Mouse (Mus musculus) liver, embryonic 16.5 days (tissue): ENCODE data around the gene Gpx7. TPM values are rescaled to one million over a fixed set of nuclear protein-coding genes. Genes with fewer than 3 reads are reported as not detected.

Experiments
- ATAC-seq: fragments of 200-750 bp; cut with Nextera tagmentation; 2 replicates; pipeline ENCODE4 v1.8.0; 2017; ENCODE audit warnings: low read depth, mild to moderate bottlenecking, moderate number of reproducible peaks, moderate library complexity
- H3K27ac ChIP-seq: fragments of 300-500 bp; sonication (generic); 2 replicates; pipeline ENCODE4 v1.5.1; 2014; ENCODE audit warnings: mild to moderate bottlenecking, low read length
- H3K27me3 ChIP-seq: fragments of 300-500 bp; sonication (generic); 2 replicates; pipeline ENCODE4 v1.6.1; 2014; ENCODE audit warnings: low read depth, low read length, mixed read lengths; ENCODE audit not compliant: control insufficient read depth, insufficient read depth
- H3K36me3 ChIP-seq: fragments of 300-500 bp; sonication (generic); 2 replicates; pipeline ENCODE4 v1.6.1; 2014; ENCODE audit warnings: mild to moderate bottlenecking; ENCODE audit not compliant: control insufficient read depth, insufficient read depth
- H3K4me1 ChIP-seq: fragments of 300-500 bp; sonication (generic); 2 replicates; pipeline ENCODE4 v1.6.1; 2014; ENCODE audit warnings: low read depth, low read length, mixed read lengths; ENCODE audit not compliant: control insufficient read depth
- H3K4me2 ChIP-seq: fragments of 300-500 bp; sonication (generic); 2 replicates; pipeline ENCODE4 v1.6.1; 2014; ENCODE audit warnings: low read depth, low read length, mixed read lengths
- H3K4me3 ChIP-seq: fragments of 300-500 bp; sonication (generic); 2 replicates; pipeline ENCODE4 v1.5.1; 2014; ENCODE audit warnings: low read depth, mild to moderate bottlenecking, low read length
- H3K9ac ChIP-seq: fragments of 300-500 bp; sonication (generic); 2 replicates; pipeline ENCODE4 v1.6.1; 2014; ENCODE audit warnings: low read depth, low read length
- H3K9me3 ChIP-seq: fragments of 300-500 bp; sonication (generic); replicated peaks from 2 replicates; pipeline ENCODE4 v1.6.1; 2016; ENCODE audit warnings: low read length; ENCODE audit not compliant: control insufficient read depth
- WGBS: fragments of 180-500 bp; shearing (Covaris S2); extraction: QIAGEN DNeasy Blood & Tissue Kit; methylation state at CpG from one replicate; pipeline ENCODE4 v1.1.7; 2014; ENCODE audit not compliant: insufficient replicate concordance; 5-methylcytosine and 5-hydroxymethylcytosine counted together
- polyA plus RNA-seq: library from polyadenylated mRNA; unstranded; fragments of >200 nt; fragmentation: Nextera tagmentation; extraction: Ambion mirVana; gene quantifications from 2 replicates; pipeline ENCODE4 v1.2.1, GENCODE M21; 2015

Gene Gpx7
- polyA plus RNA-seq, 1 experiment from 2014 or later: 9.5 TPM

DNA sequence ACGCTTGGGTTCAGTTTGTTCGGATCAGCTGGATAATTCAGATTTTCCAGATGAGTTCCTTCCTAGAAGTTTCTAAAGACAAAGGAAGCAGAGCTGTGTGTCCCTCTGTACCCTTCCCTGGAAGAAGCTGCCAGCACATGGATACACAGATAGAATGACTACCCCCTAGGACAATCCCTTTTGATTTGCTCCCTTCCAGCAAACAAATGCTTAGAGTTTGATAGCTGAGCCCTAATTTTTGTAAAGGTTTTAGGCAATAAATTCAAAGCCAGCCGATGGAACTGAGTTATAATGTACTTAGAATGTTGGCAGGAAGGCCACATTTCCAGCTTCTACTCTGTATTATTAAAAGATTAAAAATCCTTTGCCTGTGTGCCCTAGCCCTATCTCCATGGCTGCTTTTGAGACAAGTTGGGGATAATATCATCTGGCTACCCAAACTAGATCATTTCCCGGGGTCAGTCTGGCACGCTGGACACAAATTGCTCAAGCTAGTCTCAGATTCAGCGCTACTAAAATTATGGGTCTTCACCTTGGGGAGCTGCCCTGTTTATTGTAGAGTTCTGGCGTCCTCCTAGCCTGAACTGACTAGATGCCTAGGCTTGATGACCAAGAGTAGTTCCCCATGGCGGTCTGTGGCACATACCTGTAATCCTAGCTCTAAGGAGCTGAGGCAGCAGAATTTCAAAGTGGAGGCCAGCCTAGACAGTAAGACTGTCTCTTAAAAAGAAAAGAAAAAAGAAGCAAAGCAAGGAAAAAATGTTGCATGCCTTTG is 2.7 kb downstream of the Gpx7 start:
- Histone ChIP-seq H3K9me3 (no peaks in the 10 kb centered on the region), H3K4me1 (no peaks in the 10 kb centered on the region; the same call in 1 of the 2 replicates), H3K4me3 (no peak overlapping the region), H3K36me3 (no peaks in the 10 kb centered on the region), H3K27ac (no peak overlapping the region), H3K27me3 (peaks cover 13% of the 10 kb centered on the region), H3K9ac (no peak overlapping the region), H3K4me2 (no peak overlapping the region)
- 65% methylated on average over 8 of the region's 8 CpGs for WGBS
- no peak for ATAC-seq

DNA sequence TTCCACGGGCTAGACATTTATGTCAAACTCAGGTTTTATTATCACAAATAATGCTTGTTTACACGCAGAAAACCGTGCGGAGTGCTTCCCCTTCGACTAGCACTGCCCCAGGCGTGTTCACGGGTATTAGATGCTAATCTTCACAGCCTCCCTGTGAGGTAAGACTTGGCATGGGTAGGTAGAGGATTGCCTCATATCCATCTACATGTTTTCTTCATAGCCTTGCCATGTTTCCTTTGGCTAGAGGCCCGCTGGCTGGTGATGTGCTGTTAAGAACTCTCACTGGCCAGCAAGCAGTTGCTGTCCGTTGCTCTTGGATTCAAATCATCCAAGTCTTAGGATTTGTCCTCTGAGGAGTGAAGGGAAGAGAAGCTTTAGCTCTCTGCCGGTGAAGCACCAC is 6.4 kb downstream of the Gpx7 start:
- ATAC-seq: no peak
- Histone ChIP-seq H3K9ac (no peak overlapping the region), H3K4me1 (no peaks in the 10 kb centered on the region), H3K27ac (no peak overlapping the region), H3K4me2 (no peak overlapping the region), H3K4me3 (no peak overlapping the region), H3K36me3 (no peaks in the 10 kb centered on the region), H3K27me3 (no peaks in the 10 kb centered on the region), H3K9me3 (no peaks in the 10 kb centered on the region)
- 71% methylated on average over 10 of the region's 10 CpGs for WGBS

DNA sequence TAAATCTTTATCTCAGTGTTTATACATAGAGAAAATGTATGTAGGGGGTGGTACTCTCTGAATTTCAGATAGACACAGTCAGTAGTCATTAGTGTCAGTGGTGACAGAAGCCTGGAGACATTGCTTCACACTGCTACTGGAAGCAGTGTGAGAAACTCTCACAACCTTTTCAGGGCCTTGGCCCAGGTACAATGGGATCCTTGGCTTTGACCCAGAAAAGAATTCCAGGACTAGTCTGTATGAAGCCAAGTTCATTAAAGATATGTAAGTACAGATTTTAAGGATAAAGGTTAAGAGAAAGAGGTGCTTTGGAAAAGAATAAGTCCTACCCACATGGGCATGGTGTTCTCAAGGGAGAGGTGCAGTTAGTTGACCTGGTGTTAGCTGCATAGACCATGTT is 12.5 kb downstream of the Gpx7 start:
- Histone ChIP-seq H3K4me1 (no peaks in the 10 kb centered on the region), H3K4me3 (no peak overlapping the region), H3K4me2 (no peak overlapping the region), H3K36me3 (no peaks in the 10 kb centered on the region), H3K27me3 (no peaks in the 10 kb centered on the region), H3K9ac (no peak overlapping the region), H3K9me3 (no peaks in the 10 kb centered on the region), H3K27ac (no peak overlapping the region)
- ATAC-seq: no peak

DNA sequence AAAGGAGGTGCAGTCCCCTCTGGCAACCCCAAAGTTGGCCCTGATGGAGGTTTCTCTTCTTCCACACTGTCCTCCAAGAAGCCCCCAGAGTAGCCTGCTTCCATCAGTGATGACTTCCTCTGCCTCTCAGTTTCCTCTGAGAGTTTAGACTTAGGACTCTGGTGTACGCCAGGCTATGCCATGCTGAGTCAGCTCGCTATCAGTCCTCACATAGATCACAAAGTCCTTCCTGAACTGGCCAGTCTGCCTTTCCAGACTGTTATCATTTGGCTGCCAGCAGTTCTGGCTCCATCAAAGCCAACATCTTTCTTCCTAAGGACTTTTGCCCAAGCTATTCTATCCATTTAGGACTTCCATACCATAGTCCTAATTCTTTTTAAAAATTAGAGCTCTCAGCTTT is 14.2 kb downstream of the Gpx7 start:
- H3K27ac ChIP-seq: no peak overlapping the region
- no peaks in the 10 kb centered on the region; the same call in 1 of the 2 replicates for H3K4me1 ChIP-seq
- H3K27me3 ChIP-seq: no peaks in the 10 kb centered on the region
- H3K9me3 ChIP-seq: no peaks in the 10 kb centered on the region
- H3K4me2 ChIP-seq: no peak overlapping the region
- H3K36me3 ChIP-seq: no peaks in the 10 kb centered on the region
- ATAC-seq: no peak
- no peak overlapping the region for H3K4me3 ChIP-seq
- 20% methylated on average over 2 of the region's 2 CpGs for WGBS
- no peak overlapping the region for H3K9ac ChIP-seq

DNA sequence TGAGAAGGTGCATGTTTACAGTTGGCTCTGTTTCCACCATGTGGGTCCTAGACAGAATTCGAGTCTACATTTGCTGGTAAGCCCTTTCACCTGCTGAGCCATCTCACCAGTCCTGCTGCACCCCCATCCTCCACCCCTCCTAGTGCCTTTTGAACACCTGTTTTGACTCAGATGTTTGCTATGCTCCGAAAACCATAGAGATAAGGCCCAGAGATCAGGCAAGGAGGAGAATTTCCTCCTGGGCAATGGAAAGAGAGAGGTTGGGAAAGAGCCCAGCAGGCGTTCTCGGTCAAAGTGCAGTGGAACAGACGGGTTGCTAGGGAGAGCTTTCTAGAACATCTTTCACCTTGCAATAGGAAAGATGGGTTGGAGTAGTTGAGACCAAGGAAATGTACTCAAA is 15.6 kb downstream of the Gpx7 start:
- Histone ChIP-seq H3K4me2 (no peak overlapping the region), H3K9me3 (no peaks in the 10 kb centered on the region), H3K36me3 (no peaks in the 10 kb centered on the region), H3K4me1 (no peaks in the 10 kb centered on the region; the same call in 1 of the 2 replicates), H3K9ac (no peak overlapping the region), H3K27ac (no peak overlapping the region), H3K27me3 (no peaks in the 10 kb centered on the region), H3K4me3 (no peak overlapping the region)
- ATAC-seq: no peak
- WGBS: 57% methylated on average over 5 of the region's 5 CpGs

DNA sequence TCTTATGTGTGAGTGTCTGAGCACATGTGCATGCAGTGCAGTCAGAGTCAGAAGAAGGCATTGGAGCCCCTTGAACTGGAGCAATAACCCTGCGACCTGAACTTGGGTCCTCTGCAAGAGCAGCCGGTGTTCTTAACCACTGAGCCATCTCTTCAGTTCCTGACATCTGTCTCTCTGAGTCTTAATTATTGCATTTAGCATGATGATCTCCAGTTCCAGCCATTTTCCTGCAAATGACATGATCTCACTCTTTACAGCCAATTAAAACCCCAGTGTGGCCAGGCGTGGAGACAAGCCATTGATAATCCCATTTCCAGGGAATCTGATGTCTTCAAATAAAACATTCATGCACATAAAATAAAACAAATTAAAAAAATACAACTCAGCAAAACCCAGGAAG is 18.0 kb downstream of the Gpx7 start:
- H3K4me1 ChIP-seq: no peaks in the 10 kb centered on the region; the same call in 1 of the 2 replicates
- no peaks in the 10 kb centered on the region for H3K36me3 ChIP-seq
- no peaks in the 10 kb centered on the region for H3K9me3 ChIP-seq
- no peak overlapping the region for H3K4me2 ChIP-seq
- peaks cover 12% of the 10 kb centered on the region for H3K27me3 ChIP-seq
- ATAC-seq: no peak
- no peak overlapping the region for H3K4me3 ChIP-seq
- H3K9ac ChIP-seq: no peak overlapping the region
- WGBS: 54% methylated on average over 3 of the region's 3 CpGs
- H3K27ac ChIP-seq: no peak overlapping the region

DNA sequence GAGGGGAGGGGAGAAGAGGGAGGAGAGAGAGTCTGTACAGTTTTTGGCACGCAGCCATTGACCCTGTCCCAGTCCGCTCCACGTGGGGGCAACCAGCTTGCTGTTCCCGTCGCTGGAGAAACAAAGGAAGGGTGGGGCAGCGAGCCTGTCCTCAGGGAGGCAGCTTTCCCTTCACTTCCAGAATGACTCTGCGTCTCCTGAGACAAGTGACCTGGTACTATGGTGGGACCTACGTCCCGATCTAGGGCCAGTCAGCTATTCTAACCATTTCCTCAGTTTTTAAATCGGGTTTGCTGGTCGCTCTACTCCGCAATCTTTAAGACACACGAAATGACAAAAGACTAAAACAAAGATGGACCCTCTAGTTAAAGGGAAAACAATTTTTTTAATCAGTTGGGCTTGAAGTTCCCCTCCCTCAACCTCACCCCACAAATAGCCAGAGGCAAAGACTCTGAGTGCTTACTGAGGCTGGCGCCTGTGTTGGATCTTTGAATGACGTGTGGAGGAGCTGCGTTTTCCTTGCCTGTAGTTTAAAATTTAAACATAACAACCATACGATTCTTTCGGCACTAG is 19.0 kb downstream of the Gpx7 start:
- peaks cover 22% of the 10 kb centered on the region for H3K27me3 ChIP-seq
- peak; percentile 53; the same call in 1 of the 2 replicates for ATAC-seq
- WGBS: 5% methylated on average over 18 of the region's 18 CpGs
- H3K4me2 ChIP-seq: peak overlapping the region; percentile 56
- no peak overlapping the region for H3K27ac ChIP-seq
- H3K4me3 ChIP-seq: peak overlapping the region; percentile 45
- H3K36me3 ChIP-seq: no peaks in the 10 kb centered on the region
- no peaks in the 10 kb centered on the region; the same call in 1 of the 2 replicates for H3K4me1 ChIP-seq
- peak overlapping the region; percentile 40; the same call in 1 of the 2 replicates for H3K9ac ChIP-seq
- no peaks in the 10 kb centered on the region for H3K9me3 ChIP-seq

DNA sequence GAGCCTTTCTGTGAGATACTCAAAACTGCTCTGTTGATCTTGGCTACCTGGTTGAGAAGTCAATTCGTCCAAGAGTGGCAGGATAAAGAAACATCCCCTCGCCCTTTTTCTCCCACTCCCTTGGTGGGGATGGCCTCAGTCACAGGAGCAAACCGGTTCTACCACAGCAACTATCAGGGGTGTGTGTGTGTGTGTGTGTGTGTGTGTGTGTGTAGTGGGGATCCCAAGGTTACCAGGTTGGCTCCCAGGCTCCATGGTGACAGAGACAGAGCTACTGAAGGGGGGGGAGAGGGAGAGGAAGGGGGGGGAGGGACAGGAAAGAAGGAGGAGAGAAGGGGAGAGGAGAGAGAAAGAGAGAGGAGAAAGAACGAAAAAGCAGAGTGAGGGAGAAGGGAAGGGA is 19.7 kb downstream of the Gpx7 start:
- ATAC-seq: no peak
- no peaks in the 10 kb centered on the region for H3K9me3 ChIP-seq
- H3K27me3 ChIP-seq: peaks cover 29% of the 10 kb centered on the region
- no peak overlapping the region for H3K4me3 ChIP-seq
- no peak overlapping the region for H3K4me2 ChIP-seq
- H3K9ac ChIP-seq: no peak overlapping the region
- no peaks in the 10 kb centered on the region for H3K36me3 ChIP-seq
- WGBS: 24% methylated on average over 4 of the region's 4 CpGs
- H3K27ac ChIP-seq: no peak overlapping the region
- no peaks in the 10 kb centered on the region; the same call in 1 of the 2 replicates for H3K4me1 ChIP-seq

DNA sequence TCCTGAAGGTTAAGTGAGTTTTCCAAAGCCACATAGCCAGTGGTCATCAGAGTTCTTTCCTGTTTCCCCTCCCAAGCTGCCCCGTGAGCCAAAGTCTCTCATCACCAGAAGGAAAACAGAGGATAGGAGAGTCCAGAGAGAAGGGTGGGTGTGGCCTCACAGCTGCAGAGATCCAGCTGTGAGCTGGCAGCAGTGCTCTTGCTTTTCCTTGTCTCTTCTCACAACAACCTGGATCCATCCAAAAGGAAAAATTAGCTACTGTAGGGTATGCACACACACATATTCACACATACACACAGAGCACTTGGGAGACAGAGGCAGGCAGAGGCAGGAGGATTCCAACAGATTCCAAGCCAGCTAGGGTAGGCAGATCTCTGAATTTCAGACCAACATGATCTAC is 20.7 kb downstream of the Gpx7 start:
- no peaks in the 10 kb centered on the region; the same call in 1 of the 2 replicates for H3K4me1 ChIP-seq
- H3K27ac ChIP-seq: no peak overlapping the region
- H3K27me3 ChIP-seq: peaks cover 32% of the 10 kb centered on the region
- H3K4me3 ChIP-seq: no peak overlapping the region
- no peaks in the 10 kb centered on the region for H3K36me3 ChIP-seq
- 12% methylated on average over 1 of the region's 1 CpGs for WGBS
- H3K4me2 ChIP-seq: no peak overlapping the region
- no peaks in the 10 kb centered on the region for H3K9me3 ChIP-seq
- H3K9ac ChIP-seq: no peak overlapping the region
- ATAC-seq: no peak
